Comparison of ENCODE assay signal across 8 mouse cellular contexts in the genomic region with DNA sequence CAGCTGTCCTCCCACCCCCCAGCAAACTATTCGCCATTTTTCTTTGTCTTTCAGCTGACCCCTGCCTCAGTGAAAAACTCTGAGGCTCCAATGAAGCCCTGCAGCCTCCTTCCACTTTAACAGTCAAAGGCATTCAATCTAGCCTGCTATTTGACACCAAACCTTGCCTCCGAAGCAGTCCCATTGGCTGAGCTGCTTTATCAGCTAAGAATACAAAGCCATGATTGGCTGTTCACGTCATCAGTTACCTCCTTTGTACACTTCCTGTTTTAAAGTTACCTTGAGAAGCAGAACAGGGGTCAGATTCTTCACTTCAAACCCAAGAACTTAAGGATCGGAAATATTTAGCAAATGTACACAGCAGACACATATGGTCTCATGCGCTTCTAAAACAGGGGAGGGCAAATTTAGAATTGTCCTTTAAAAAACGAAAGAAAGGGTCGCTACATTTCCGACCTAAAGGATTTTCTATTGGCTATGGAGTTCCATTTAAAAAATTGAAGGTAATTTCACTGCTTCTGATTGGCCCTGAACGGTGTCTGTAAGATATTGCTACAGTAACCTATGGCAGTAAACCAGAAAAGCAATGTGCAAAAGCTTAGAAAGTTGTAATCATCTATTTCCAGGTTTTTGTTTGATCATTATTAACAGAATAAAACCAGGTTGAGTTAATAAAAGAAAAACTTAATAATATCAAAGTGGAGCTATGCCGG. TPM values are rescaled to one million over a fixed set of nuclear protein-coding genes. Genes with fewer than 3 reads are reported as not detected.
DNase-seq lines count a peak whose midpoint lies in the region; ATAC-seq and TF ChIP-seq lines count a peak whose summit lies in the region.

No protein-coding gene starts in this region.

- no peak for TF ChIP-seq CTCF in stomach, postnatal 0 days (IDR thresholded peaks at IDR 0.05; ENCODE audit: low read depth)

- peak overlapping the region; percentile 57 for H3K9ac ChIP-seq in forebrain, embryonic 14.5 days (ENCODE audit: low read length)
- peak overlapping the region; percentile 62 for H3K9ac ChIP-seq in liver, embryonic 16.5 days (ENCODE audit: low read depth, low read length)
- H3K9ac ChIP-seq in neural tube, embryonic 12.5 days: peak overlapping the region; percentile 51
- H3K9ac ChIP-seq in stomach, postnatal 0 days (ENCODE audit: low read length): peak overlapping the region; percentile 60

- ATAC-seq in forebrain, embryonic 14.5 days: peak; percentile 99
- peak; percentile 98 for ATAC-seq in liver, embryonic 16.5 days (ENCODE audit: low read depth)
- peak; percentile 98 for ATAC-seq in neural tube, embryonic 12.5 days (ENCODE audit: low FRiP score, low read depth)
- ATAC-seq in stomach, postnatal 0 days (ENCODE audit: low FRiP score, low TSS enrichment): peak; percentile 96

- peaks cover 18% of the 10 kb centered on the region for H3K4me1 ChIP-seq in forebrain, embryonic 14.5 days (ENCODE audit: control insufficient read depth, insufficient read depth, low read length)
- peaks cover 26% of the 10 kb centered on the region for H3K4me1 ChIP-seq in liver, embryonic 16.5 days (ENCODE audit: control insufficient read depth, low read depth, low read length)
- peaks cover 24% of the 10 kb centered on the region for H3K4me1 ChIP-seq in neural tube, embryonic 12.5 days
- H3K4me1 ChIP-seq in stomach, postnatal 0 days (replicated peaks; ENCODE audit: control insufficient read depth, insufficient read depth): peaks cover 3% of the 10 kb centered on the region

- no peaks in the 10 kb centered on the region for H3K9me3 ChIP-seq in forebrain, embryonic 14.5 days (replicated peaks; ENCODE audit: control insufficient read depth, low read length)
- H3K9me3 ChIP-seq in liver, embryonic 16.5 days (replicated peaks; ENCODE audit: control insufficient read depth, low read length): no peaks in the 10 kb centered on the region
- H3K9me3 ChIP-seq in neural tube, embryonic 12.5 days: no peaks in the 10 kb centered on the region
- no peaks in the 10 kb centered on the region for H3K9me3 ChIP-seq in stomach, postnatal 0 days (ENCODE audit: control insufficient read depth, low read length)

- intact Hi-C loops in heart, postnatal 14 days (cut with DNase I): no loop called here

- peak overlapping the region; percentile 67 for H3K4me2 ChIP-seq in forebrain, embryonic 14.5 days (ENCODE audit: low read length)
- peak overlapping the region; percentile 67 for H3K4me2 ChIP-seq in liver, embryonic 16.5 days (ENCODE audit: low read depth, low read length)
- peak overlapping the region; percentile 63 for H3K4me2 ChIP-seq in neural tube, embryonic 12.5 days (replicated peaks)
- H3K4me2 ChIP-seq in stomach, postnatal 0 days (replicated peaks; ENCODE audit: low read depth): peak overlapping the region; percentile 58

- no peaks in the 10 kb centered on the region for H3K36me3 ChIP-seq in forebrain, embryonic 14.5 days (ENCODE audit: control insufficient read depth, insufficient read depth, low read length)
- no peaks in the 10 kb centered on the region for H3K36me3 ChIP-seq in liver, embryonic 16.5 days (ENCODE audit: control insufficient read depth, insufficient read depth)
- no peaks in the 10 kb centered on the region for H3K36me3 ChIP-seq in neural tube, embryonic 12.5 days
- no peaks in the 10 kb centered on the region for H3K36me3 ChIP-seq in stomach, postnatal 0 days (ENCODE audit: control insufficient read depth, insufficient read depth, low read length)

- peak; percentile 94 for DNase-seq in ES-CJ7 (ENCODE audit: low read depth, low spot score)
- peak; percentile 66 for DNase-seq in cerebellum, adult 11 months
- peak; percentile 98 for DNase-seq in forebrain, embryonic 14.5 days (ENCODE audit: low spot score)
- peak; percentile 67 to 77 for DNase-seq in heart, postnatal 14 days
- peak; percentile 96 for DNase-seq in large intestine, adult 2 months (ENCODE audit: low read depth, low spot score)
- peak; percentile 77 for DNase-seq in stomach, postnatal 0 days (ENCODE audit: low spot score)

- H3K4me3 ChIP-seq in forebrain, embryonic 14.5 days (ENCODE audit: low read depth, low read length): peak overlapping the region; percentile 39
- H3K4me3 ChIP-seq in liver, embryonic 16.5 days (ENCODE audit: low read depth, low read length): peak overlapping the region; percentile 67
- H3K4me3 ChIP-seq in neural tube, embryonic 12.5 days: peak overlapping the region; percentile 45
- H3K4me3 ChIP-seq in stomach, postnatal 0 days (ENCODE audit: low read depth, low read length): peak overlapping the region; percentile 40

- WGBS in forebrain, embryonic 14.5 days: 9% methylated on average over 10 of the region's 10 CpGs
- 4% methylated on average over 10 of the region's 10 CpGs for WGBS in large intestine, adult 2 months
- 8% methylated on average over 10 of the region's 10 CpGs for WGBS in liver, embryonic 16.5 days (ENCODE audit: insufficient replicate concordance)
- WGBS in neural tube, embryonic 12.5 days: 9% methylated on average over 10 of the region's 10 CpGs
- 6% methylated on average over 10 of the region's 10 CpGs for WGBS in stomach, postnatal 0 days

- peak overlapping the region; percentile 29; the same call in 1 of the 2 replicates for H3K27ac ChIP-seq in forebrain, embryonic 14.5 days (ENCODE audit: low read depth, low read length)
- H3K27ac ChIP-seq in liver, embryonic 16.5 days (ENCODE audit: low read length): peak overlapping the region; percentile 54
- H3K27ac ChIP-seq in neural tube, embryonic 12.5 days: no peak overlapping the region; the same call in 1 of the 2 replicates
- peak overlapping the region; percentile 70 for H3K27ac ChIP-seq in stomach, postnatal 0 days (replicated peaks)

- no peaks in the 10 kb centered on the region for H3K27me3 ChIP-seq in forebrain, embryonic 14.5 days (replicated peaks; ENCODE audit: control insufficient read depth, insufficient read depth, low read length)
- H3K27me3 ChIP-seq in liver, embryonic 16.5 days (ENCODE audit: control insufficient read depth, insufficient read depth, low read depth, low read length): no peaks in the 10 kb centered on the region
- H3K27me3 ChIP-seq in neural tube, embryonic 12.5 days (replicated peaks): no peaks in the 10 kb centered on the region
- H3K27me3 ChIP-seq in stomach, postnatal 0 days (ENCODE audit: control insufficient read depth, insufficient read depth, low read length): no peaks in the 10 kb centered on the region

- no peak for TF ChIP-seq EP300 in stomach, postnatal 0 days (optimal IDR thresholded peaks at IDR 0.05)

RNA-seq across cellular contexts. Expression of a gene that starts 15.6 kb away (rescaled TPM):
- 120 and 123 TPM in 2 replicates for polyA plus RNA-seq in forebrain, embryonic 14.5 days (2014; fragmentation: Nextera tagmentation; extraction: Ambion mirVana)
- 10 to 100 TPM; 66.3 to 67.9 TPM for total RNA-seq in heart, postnatal 14 days (2021)
- 127 and 166 TPM in 2 replicates for polyA plus RNA-seq in large intestine, adult 2 months (2012; rRNA removed)
- polyA plus RNA-seq in liver, embryonic 16.5 days (2015; fragmentation: Nextera tagmentation; extraction: Ambion mirVana): 44.6 and 47.4 TPM in 2 replicates
- 103 and 104 TPM in 2 replicates for polyA plus RNA-seq in neural tube, embryonic 12.5 days (2016; fragmentation: Nextera tagmentation; extraction: Ambion mirVana)
- 44.8 and 47.6 TPM in 2 replicates for polyA plus RNA-seq in stomach, postnatal 0 days (2015; fragmentation: Nextera tagmentation; extraction: Ambion mirVana)

RNA-seq across cellular contexts. Expression of a gene that starts 38.8 kb away (rescaled TPM):
- polyA plus RNA-seq in forebrain, embryonic 14.5 days (2014; fragmentation: Nextera tagmentation; extraction: Ambion mirVana): 8.1 and 9.0 TPM in 2 replicates
- total RNA-seq in heart, postnatal 14 days (2021): under 1 TPM; 0.12 to 0.22 TPM
- polyA plus RNA-seq in large intestine, adult 2 months (2012; rRNA removed): 0.45 and 0.53 TPM in 2 replicates
- 0.21 and 0.25 TPM in 2 replicates for polyA plus RNA-seq in liver, embryonic 16.5 days (2015; fragmentation: Nextera tagmentation; extraction: Ambion mirVana)
- polyA plus RNA-seq in neural tube, embryonic 12.5 days (2016; fragmentation: Nextera tagmentation; extraction: Ambion mirVana): 10.0 and 12.9 TPM in 2 replicates
- polyA plus RNA-seq in stomach, postnatal 0 days (2015; fragmentation: Nextera tagmentation; extraction: Ambion mirVana): 0.70 and 0.92 TPM in 2 replicates
